Mouse (Mus musculus): ENCODE measurements at regions not wholly inside any gene's neighbourhood (a gene's known extent, or its start where the extent isn't known, plus 50 kb on each side); places are given as distances from the start of the nearest gene placed in this dataset.
"Not testable (repeated sequence)": the region's sequence is repeated elsewhere in the genome, so short reads cannot be mapped to it uniquely, and the experiment has no call there.

- no peak for DNase-seq (ENCODE audit: extremely low spot score in 1 of 2, low spot score in 1 of 2)
Measured at GRCm38 (mm10) chr13:20039590-20039989, 50.8 kb upstream of the Elmo1 start.

GRCm38 (mm10) chr13:20038463-20038862 lies 51.9 kb upstream of the Elmo1 start:
- DNase-seq (ENCODE audit: extremely low spot score in 1 of 2, low spot score in 1 of 2) = peak in 1 of 2 experiments; percentile 40

- DNase-seq (ENCODE audit: extremely low spot score in 1 of 2, low spot score in 1 of 2) = no peak
Measured at GRCm38 (mm10) chr13:20037436-20037835, 53.0 kb upstream of the Elmo1 start.

- no peak for DNase-seq (ENCODE audit: extremely low spot score in 1 of 2, low spot score in 1 of 2)
Measured at GRCm38 (mm10) chr13:20033937-20034735, 56.3 kb upstream of the Elmo1 start.

- no peak for DNase-seq (ENCODE audit: extremely low spot score in 1 of 2, low spot score in 1 of 2)
Measured at GRCm38 (mm10) chr13:20031660-20032059, 58.7 kb upstream of the Elmo1 start.

- DNase-seq (ENCODE audit: extremely low spot score in 1 of 2, low spot score in 1 of 2) = no peak
Measured at GRCm38 (mm10) chr13:20031082-20031481, 59.3 kb upstream of the Elmo1 start.

- DNase-seq (ENCODE audit: extremely low spot score in 1 of 2, low spot score in 1 of 2) = no peak
Measured at GRCm38 (mm10) chr13:20026612-20027011, 63.8 kb upstream of the Elmo1 start.

GRCm38 (mm10) chr13:20016454-20016853 lies 73.9 kb upstream of the Elmo1 start:
- DNase-seq (ENCODE audit: extremely low spot score in 1 of 2, low spot score in 1 of 2) = not testable (repeated sequence)

- no peak for DNase-seq (ENCODE audit: extremely low spot score in 1 of 2, low spot score in 1 of 2)
Measured at GRCm38 (mm10) chr13:20012621-20013020, 77.8 kb upstream of the Elmo1 start.

- no peak for DNase-seq (ENCODE audit: extremely low spot score in 1 of 2, low spot score in 1 of 2)
Measured at GRCm38 (mm10) chr13:20009164-20009563, 81.2 kb upstream of the Elmo1 start.

GRCm38 (mm10) chr13:20007561-20007960 lies 82.8 kb upstream of the Elmo1 start:
- DNase-seq (ENCODE audit: extremely low spot score in 1 of 2, low spot score in 1 of 2) = no peak

GRCm38 (mm10) chr13:19997606-19998005 lies 92.8 kb upstream of the Elmo1 start:
- no peak for DNase-seq (ENCODE audit: extremely low spot score in 1 of 2, low spot score in 1 of 2)

GRCm38 (mm10) chr13:19975621-19976020 lies 114.8 kb upstream of the Elmo1 start:
- no peak for DNase-seq (ENCODE audit: extremely low spot score in 1 of 2, low spot score in 1 of 2)

- no peak for DNase-seq (ENCODE audit: extremely low spot score in 1 of 2, low spot score in 1 of 2)
Measured at GRCm38 (mm10) chr13:19966566-19966965, 123.8 kb upstream of the Elmo1 start.

GRCm38 (mm10) chr13:19963031-19963430 lies 127.4 kb upstream of the Elmo1 start:
- no peak for DNase-seq (ENCODE audit: extremely low spot score in 1 of 2, low spot score in 1 of 2)

- no peak for DNase-seq (ENCODE audit: extremely low spot score in 1 of 2, low spot score in 1 of 2)
Measured at GRCm38 (mm10) chr13:19928761-19929160, 104.7 kb upstream of the Gpr141 start.

- no peak for DNase-seq (ENCODE audit: extremely low spot score in 1 of 2, low spot score in 1 of 2)
Measured at GRCm38 (mm10) chr13:19927807-19928206, 103.8 kb upstream of the Gpr141 start.

GRCm38 (mm10) chr13:19921084-19921827 lies 97.2 kb upstream of the Gpr141 start:
- DNase-seq (ENCODE audit: extremely low spot score in 1 of 2, low spot score in 1 of 2) = no peak

GRCm38 (mm10) chr13:19911860-19912584 lies 88.0 kb upstream of the Gpr141 start:
- DNase-seq (ENCODE audit: extremely low spot score in 1 of 2, low spot score in 1 of 2) = no peak

- no peak for DNase-seq (ENCODE audit: extremely low spot score in 1 of 2, low spot score in 1 of 2)
Measured at GRCm38 (mm10) chr13:19902786-19903185, 78.7 kb upstream of the Gpr141 start.

GRCm38 (mm10) chr13:19897191-19897590 lies 73.1 kb upstream of the Gpr141 start:
- DNase-seq (ENCODE audit: extremely low spot score in 1 of 2, low spot score in 1 of 2) = no peak

Data from layer of hippocampus, postnatal 25 days (tissue).